Mouse (Mus musculus) right cerebral cortex, postnatal 36 days (tissue): ENCODE measurements around the gene Setd1b.

Experiments
- DNase-seq, 2 experiments: peaks; one replicate each; pipeline ENCODE4 v3.0.0; 2022; ENCODE audit warnings: low spot score in 2 of 2, mixed read lengths in 1 of 2

The Setd1b gene

GRCm38 (mm10) chr5:123159446-123159845 is 17.5 kb downstream of the Setd1b start:
- no peak for DNase-seq

GRCm38 (mm10) chr5:123159866-123160265 is 17.9 kb downstream of the Setd1b start:
- DNase-seq, result no peak

- no peak for DNase-seq
Measured at GRCm38 (mm10) chr5:123160341-123160740, 18.3 kb downstream of the Setd1b start.

GRCm38 (mm10) chr5:123162942-123163341 is 20.9 kb downstream of the Setd1b start:
- DNase-seq, result no peak

- DNase-seq, result no peak
Measured at GRCm38 (mm10) chr5:123166437-123166836, 24.4 kb downstream of the Setd1b start.

- no peak for DNase-seq
Measured at GRCm38 (mm10) chr5:123167591-123167990, 25.6 kb downstream of the Setd1b start.

GRCm38 (mm10) chr5:123169284-123169683 is 27.3 kb downstream of the Setd1b start, which contains the start of gene Psmd9:
Gene Psmd9 (plus strand): TSS chr5:123169413.
- DNase-seq, result no peak

- no peak for DNase-seq
Measured at GRCm38 (mm10) chr5:123170365-123170764, 28.4 kb downstream of the Setd1b start.

GRCm38 (mm10) chr5:123171646-123172350 is 29.8 kb downstream of the Setd1b start:
- peak; percentile 57 to 69 for DNase-seq

- DNase-seq, result no peak
Measured at GRCm38 (mm10) chr5:123178792-123179191, 36.8 kb downstream of the Setd1b start.

- DNase-seq, result no peak
Measured at GRCm38 (mm10) chr5:123180390-123180789, 38.4 kb downstream of the Setd1b start.

- no peak for DNase-seq
Measured at GRCm38 (mm10) chr5:123181536-123181935, 39.5 kb downstream of the Setd1b start.

GRCm38 (mm10) chr5:123182651-123183050 is 40.7 kb downstream of the Setd1b start, which contains the start of gene Hpd:
Gene Hpd (minus strand): TSS chr5:123182727.
- DNase-seq, result no peak

- no peak for DNase-seq
Measured at GRCm38 (mm10) chr5:123185966-123186365, 44.0 kb downstream of the Setd1b start.

- no peak for DNase-seq
Measured at GRCm38 (mm10) chr5:123187306-123187705, 45.3 kb downstream of the Setd1b start.

- DNase-seq, result no peak
Measured at GRCm38 (mm10) chr5:123190912-123191311, 48.9 kb downstream of the Setd1b start.

- no peak for DNase-seq
Measured at GRCm38 (mm10) chr5:123191427-123191826, 49.4 kb downstream of the Setd1b start.

GRCm38 (mm10) chr5:123192606-123193150 is 50.7 kb downstream of the Setd1b start:
- no peak for DNase-seq

GRCm38 (mm10) chr5:123193436-123193835 is 51.4 kb downstream of the Setd1b start:
- DNase-seq, result no peak

GRCm38 (mm10) chr5:123194856-123195255 is 52.9 kb downstream of the Setd1b start:
- DNase-seq, result no peak

GRCm38 (mm10) chr5:123195500-123196000 is 53.6 kb downstream of the Setd1b start:
- no peak for DNase-seq

- no peak for DNase-seq
Measured at GRCm38 (mm10) chr5:123196746-123197145, 54.8 kb downstream of the Setd1b start.

GRCm38 (mm10) chr5:123198523-123198922 is 56.5 kb downstream of the Setd1b start:
- no peak for DNase-seq
